Mouse (Mus musculus): ENCODE data around the gene Slc4a1.

- TF ChIP-seq CTCF (IDR thresholded peaks at IDR 0.05; ENCODE audit: borderline replicate concordance, extremely low read depth, insufficient read depth, insufficient read length) (no peak), POLR2A (IDR thresholded peaks at IDR 0.05; ENCODE audit: borderline replicate concordance, extremely low read depth, insufficient read depth, insufficient read length, poor library complexity, severe bottlenecking) (no peak)
These were observed 39.7 kb upstream of the Slc4a1 start for GRCm38 (mm10) chr11:102405544-102406285.

Measured in brain, embryonic 14.5 days (tissue).